Mouse (Mus musculus) bone marrow, adult 2 months (tissue): ENCODE data around the gene Larp6.

Source experiments
- CTCF ChIP-seq: fragments of 200-500 bp; IDR thresholded peaks from 2 replicates; pipeline ENCODE4 v1.5.1; 2011; ENCODE audit warnings: low read length, control low read depth; ENCODE audit not compliant: control insufficient read depth, insufficient read depth
- POLR2A ChIP-seq: fragments of 200-500 bp; IDR thresholded peaks from 2 replicates; pipeline ENCODE4 v1.6.1; 2011; ENCODE audit warnings: low read depth, mild to moderate bottlenecking, control low read depth, low read length, borderline replicate concordance; ENCODE audit not compliant: control insufficient read depth

DNA sequence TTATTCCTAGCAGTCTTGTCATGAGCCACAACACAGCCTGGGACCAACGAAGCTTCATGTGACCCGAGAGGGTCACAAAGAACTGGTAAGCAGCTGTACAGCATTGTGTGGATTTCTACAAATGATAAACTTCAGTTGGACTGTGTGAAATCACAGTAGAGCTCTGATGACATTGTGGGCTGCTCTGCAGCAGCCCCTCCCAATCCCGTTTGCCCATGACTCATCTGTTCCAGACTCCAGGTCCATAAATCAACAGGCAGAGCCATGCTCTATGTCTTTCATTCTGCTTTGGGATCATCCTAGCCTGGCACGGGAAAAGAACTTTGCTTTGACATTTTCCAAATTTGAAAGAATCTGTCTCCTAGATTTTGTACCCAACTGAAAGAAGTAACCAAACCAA, 20.2 kb upstream of the Larp6 start:
- TF ChIP-seq CTCF, result no peak
- TF ChIP-seq POLR2A, result no peak
